Mouse (Mus musculus) heart, adult 2 months (tissue): ENCODE data around the gene Vps33b. TPM values are rescaled to one million over a fixed set of nuclear protein-coding genes. Genes with fewer than 3 reads are reported as not detected.

Source experiments
- DNase-seq, 2 experiments: peaks; one replicate each; pipeline ENCODE4 v3.0.0; 2021
- H3K27ac ChIP-seq: fragments of 200-600 bp; 2 replicates; pipeline ENCODE4 v1.8.1; 2022
- H3K27me3 ChIP-seq: fragments of 200-500 bp; 2 replicates; pipeline ENCODE4 v1.6.1; 2012; ENCODE audit warnings: mild to moderate bottlenecking, low read length, inconsistent platforms, mixed read lengths; ENCODE audit not compliant: control insufficient read depth, insufficient read depth
- H3K36me3 ChIP-seq: fragments of 200-500 bp; 2 replicates; pipeline ENCODE4 v1.6.1; 2012; ENCODE audit warnings: low read length, inconsistent platforms; ENCODE audit not compliant: control insufficient read depth, insufficient read depth
- H3K4me1 ChIP-seq: fragments of 200-500 bp; 2 replicates; pipeline ENCODE4 v1.6.1; 2011; ENCODE audit warnings: low read length; ENCODE audit not compliant: control insufficient read depth, insufficient read depth
- H3K4me3 ChIP-seq: fragments of 200-600 bp; 2 replicates; pipeline ENCODE4 v1.8.1; 2022
- H3K79me2 ChIP-seq: fragments of 200-500 bp; replicated peaks from 2 replicates; pipeline ENCODE4 v1.6.1; 2012; ENCODE audit warnings: mild to moderate bottlenecking, inconsistent platforms, low read length, moderate library complexity, mixed read lengths; ENCODE audit not compliant: control insufficient read depth, insufficient read depth
- H3K9ac ChIP-seq: fragments of 200-500 bp; 2 replicates; pipeline ENCODE4 v1.6.1; 2012; ENCODE audit warnings: low read depth, mild to moderate bottlenecking, control low read depth, inconsistent platforms, low read length, mixed read lengths
- CTCF ChIP-seq: fragments of 200-600 bp; IDR thresholded peaks from 2 replicates; pipeline ENCODE4 v1.8.1; 2022; ENCODE audit warnings: antibody characterized with exemption, mild to moderate bottlenecking, moderate library complexity
- EP300 ChIP-seq: fragments of 200-500 bp; IDR thresholded peaks from 2 replicates; pipeline ENCODE4 v1.6.1; 2011; ENCODE audit warnings: low read depth, low read length, control low read depth; ENCODE audit not compliant: insufficient read depth
- POLR2A ChIP-seq: fragments of 200-500 bp; IDR thresholded peaks from 2 replicates; pipeline ENCODE4 v1.6.1; 2011; ENCODE audit warnings: mild to moderate bottlenecking, low read depth, low read length, control low read depth; ENCODE audit not compliant: insufficient read depth
- WGBS: fragments of 180-500 bp; shearing (Covaris S2); methylation state at CpG from one replicate; pipeline ENCODE4 v1.1.7; 2018; 5-methylcytosine and 5-hydroxymethylcytosine counted together
- intact Hi-C: fragments of 180-260 bp; cut with DNase I; formaldehyde crosslinking; loops from one replicate; pipeline ENCODE4 v1.15.1; 2025
- polyA plus RNA-seq: library from polyadenylated mRNA; depleted of rRNA; stranded (reverse); fragments of >200 nt; gene quantifications from 2 replicates; pipeline ENCODE4 v1.2.3, GENCODE M21; 2012
- total RNA-seq, 2 experiments: library from RNA; stranded (reverse); gene quantifications; 2 replicates each; pipeline ENCODE4 v1.2.3; 2021

The Vps33b gene
- total and polyA plus RNA-seq, 3 experiments = 5.1 to 6.2 (median 6.1) TPM

DNA sequence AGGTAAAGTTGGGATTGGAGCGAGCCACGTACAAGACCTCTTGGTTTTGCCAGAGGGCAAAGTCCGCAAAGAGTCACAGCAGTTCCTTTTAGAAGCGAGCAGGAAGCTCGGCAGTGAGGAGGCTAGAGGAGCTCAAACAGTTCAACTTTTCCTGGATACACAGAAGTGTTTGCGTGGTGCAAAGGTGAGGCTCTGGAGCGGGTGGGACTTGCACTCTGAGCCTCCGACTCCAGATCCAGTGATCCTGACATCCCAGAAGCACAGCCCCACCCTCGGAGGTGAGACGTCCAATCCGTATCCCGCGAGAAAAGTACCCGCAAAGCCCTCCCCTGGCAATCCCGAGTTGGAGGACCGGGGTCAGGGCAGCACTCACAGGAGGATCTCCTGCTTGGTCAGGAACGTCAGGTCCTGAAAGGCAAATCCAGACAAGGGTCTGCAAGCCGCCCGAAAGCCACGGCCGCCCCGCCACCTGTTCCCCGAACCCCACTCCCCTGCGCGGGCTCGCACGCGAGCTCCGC, 37.4 kb upstream of the Vps33b start:
- TF ChIP-seq POLR2A (no peak), EP300 (no peak), CTCF (no peak)
- Histone ChIP-seq H3K9ac (peak overlapping the region; percentile 68), H3K27me3 (no peaks in the 10 kb centered on the region), H3K4me1 (peaks cover 2% of the 10 kb centered on the region; the same call in 1 of the 2 replicates), H3K27ac (peak overlapping the region; percentile 69), H3K79me2 (no peaks in the 10 kb centered on the region; the same call in 1 of the 2 replicates), H3K36me3 (no peaks in the 10 kb centered on the region), H3K4me3 (peak overlapping the region; percentile 83)
- under 1% methylated on average over 29 of the region's 29 CpGs for WGBS
- intact Hi-C loops = loop anchor here (1.0 to 2.0 kb wide), 3 partner anchors 15 to 62 kb away; partner anchors contain the start of genes Prc1 and Ttll13
- no peak for DNase-seq

DNA sequence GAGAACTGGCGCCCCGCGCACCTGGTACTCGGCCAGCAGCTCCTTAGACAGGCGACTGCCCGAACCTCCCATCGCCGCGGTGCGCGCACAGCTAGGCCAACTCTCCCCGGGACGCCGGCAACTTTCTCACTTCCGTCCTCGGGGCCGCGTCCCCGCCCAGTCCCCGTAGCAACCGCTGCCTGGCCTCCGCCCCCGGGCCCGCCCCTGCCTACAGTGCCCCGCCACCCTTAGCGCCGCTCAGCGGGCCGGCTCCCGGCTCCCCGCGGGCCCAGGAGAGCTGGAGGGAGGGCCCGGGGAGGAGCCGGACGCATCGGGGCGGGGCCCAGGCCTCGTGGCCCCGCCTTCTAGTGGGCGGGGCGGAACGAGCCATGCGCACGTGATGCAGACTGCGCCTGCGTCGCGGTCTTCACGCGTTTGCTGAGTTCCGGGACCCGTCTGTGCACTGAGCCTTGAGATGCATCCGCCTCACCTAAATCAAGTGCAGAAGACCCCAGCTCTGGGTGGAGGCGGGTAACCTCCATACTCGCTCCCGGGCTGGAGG, 36.9 kb upstream of the Vps33b start, which contains the start of the genes Cib1 and Gdpgp1:
Gene Cib1, minus strand, starts transcription at position 325 of the 541 bp plus-strand sequence.
Gene Gdpgp1, plus strand, starts transcription at position 377 of the 541 bp plus-strand sequence.
- intact Hi-C loops = loop anchor here (1.0 to 2.0 kb wide), 3 partner anchors 14 to 62 kb away; partner anchors contain the start of genes Prc1 and Ttll13
- Histone ChIP-seq H3K27me3 (no peaks in the 10 kb centered on the region), H3K9ac (peak within 1 kb of the TSS; percentile 71), H3K79me2 (no peaks in the 10 kb centered on the region; the same call in 1 of the 2 replicates), H3K36me3 (no peaks in the 10 kb centered on the region), H3K27ac (peak within 1 kb of the TSS; percentile 69), H3K4me3 (peak within 1 kb of the TSS; percentile 83), H3K4me1 (peaks cover 2% of the 10 kb centered on the region; the same call in 1 of the 2 replicates)
- peak; percentile 85 for TF ChIP-seq POLR2A
- TF ChIP-seq EP300 = peak; percentile 50; the same call in 1 of the 2 replicates
- TF ChIP-seq CTCF = no peak
- WGBS = 1% methylated on average over 40 of the region's 56 CpGs
- peak; percentile 99 for DNase-seq

DNA sequence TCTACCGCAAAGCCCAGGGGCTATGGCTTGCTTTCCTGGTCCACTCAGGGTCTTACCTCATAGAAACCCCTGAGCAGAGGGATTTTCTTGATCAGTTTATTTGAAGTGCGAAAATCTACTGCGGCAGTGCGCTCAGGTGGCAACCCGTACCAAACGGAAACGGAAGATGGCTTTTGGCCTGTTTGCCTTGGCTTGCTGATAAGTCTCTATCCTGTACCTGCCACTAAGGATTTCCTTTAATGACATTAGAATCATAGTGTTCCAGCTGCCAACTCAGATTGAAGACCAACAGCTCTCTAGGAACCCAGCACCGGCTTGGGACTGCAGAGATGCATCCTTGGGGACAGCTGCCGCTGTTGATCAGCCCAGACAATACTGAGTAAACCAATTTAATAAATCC, 35.6 kb upstream of the Vps33b start:
- no peaks in the 10 kb centered on the region for H3K27me3 ChIP-seq
- no peak overlapping the region for H3K9ac ChIP-seq
- H3K36me3 ChIP-seq = no peaks in the 10 kb centered on the region
- TF ChIP-seq POLR2A (no peak), CTCF (no peak), EP300 (no peak)
- no peak overlapping the region for H3K4me3 ChIP-seq
- no peak for DNase-seq
- peaks cover 2% of the 10 kb centered on the region; the same call in 1 of the 2 replicates for H3K4me1 ChIP-seq
- no peak overlapping the region for H3K27ac ChIP-seq
- intact Hi-C loops = loop anchor here (2.0 kb wide), 2 partner anchors 13 to 37 kb away; partner anchors contain the start of gene Ttll13
- WGBS = 50% methylated on average over 9 of the region's 9 CpGs
- H3K79me2 ChIP-seq = no peaks in the 10 kb centered on the region; the same call in 1 of the 2 replicates

DNA sequence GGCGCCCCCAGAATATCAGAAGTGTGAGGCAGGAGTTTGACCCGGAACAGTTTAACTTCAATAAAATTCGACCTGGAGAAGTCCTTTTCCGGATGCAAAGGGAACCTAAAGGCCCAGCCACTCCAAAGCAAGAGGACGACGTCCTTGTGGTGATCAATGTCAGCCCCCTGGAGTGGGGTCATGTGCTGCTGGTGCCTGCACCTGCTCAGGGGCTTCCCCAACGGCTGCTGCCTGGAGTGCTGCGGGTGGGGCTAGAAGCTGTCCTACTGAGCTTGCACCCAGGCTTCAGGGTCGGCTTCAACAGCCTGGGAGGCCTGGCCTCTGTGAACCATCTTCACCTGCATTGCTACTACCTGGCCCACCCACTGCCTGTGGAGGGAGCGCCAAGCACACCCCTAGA, 30.9 kb upstream of the Vps33b start:
- Histone ChIP-seq H3K79me2 (no peaks in the 10 kb centered on the region; the same call in 1 of the 2 replicates), H3K4me1 (peaks cover 2% of the 10 kb centered on the region; the same call in 1 of the 2 replicates), H3K27ac (no peak overlapping the region), H3K4me3 (no peak overlapping the region), H3K9ac (no peak overlapping the region), H3K36me3 (no peaks in the 10 kb centered on the region), H3K27me3 (no peaks in the 10 kb centered on the region)
- intact Hi-C loops = no loop called here
- DNase-seq = no peak
- 88% methylated on average over 10 of the region's 10 CpGs for WGBS
- no peak for TF ChIP-seq EP300
- no peak for TF ChIP-seq CTCF
- TF ChIP-seq POLR2A = no peak

DNA sequence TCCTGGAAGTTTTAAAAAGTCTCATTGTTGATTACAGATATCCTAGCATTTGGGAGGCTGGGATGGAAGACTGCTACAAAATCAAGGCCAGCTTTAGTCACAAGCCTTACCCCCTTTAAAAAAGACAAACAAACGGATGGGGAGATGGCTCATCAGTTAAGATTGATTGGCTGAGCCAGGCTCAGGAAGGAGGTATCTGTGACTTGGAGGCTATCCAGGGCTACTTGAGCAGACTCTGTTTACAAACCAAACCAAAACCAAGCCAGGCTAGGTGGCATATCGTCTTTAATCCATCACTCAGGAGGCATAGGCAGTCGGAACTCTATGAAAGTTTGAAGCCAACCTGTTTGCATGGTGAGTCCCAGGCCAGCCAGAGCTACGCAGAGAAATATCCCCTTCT, 27.8 kb upstream of the Vps33b start:
- Histone ChIP-seq H3K27me3 (no peaks in the 10 kb centered on the region), H3K79me2 (no peaks in the 10 kb centered on the region), H3K27ac (no peak overlapping the region), H3K9ac (no peak overlapping the region), H3K4me3 (no peak overlapping the region), H3K4me1 (no peaks in the 10 kb centered on the region), H3K36me3 (no peaks in the 10 kb centered on the region)
- 79% methylated on average over 4 of the region's 4 CpGs for WGBS
- DNase-seq = no peak
- intact Hi-C loops = no loop called here
- no peak for TF ChIP-seq POLR2A
- no peak for TF ChIP-seq CTCF
- no peak for TF ChIP-seq EP300

DNA sequence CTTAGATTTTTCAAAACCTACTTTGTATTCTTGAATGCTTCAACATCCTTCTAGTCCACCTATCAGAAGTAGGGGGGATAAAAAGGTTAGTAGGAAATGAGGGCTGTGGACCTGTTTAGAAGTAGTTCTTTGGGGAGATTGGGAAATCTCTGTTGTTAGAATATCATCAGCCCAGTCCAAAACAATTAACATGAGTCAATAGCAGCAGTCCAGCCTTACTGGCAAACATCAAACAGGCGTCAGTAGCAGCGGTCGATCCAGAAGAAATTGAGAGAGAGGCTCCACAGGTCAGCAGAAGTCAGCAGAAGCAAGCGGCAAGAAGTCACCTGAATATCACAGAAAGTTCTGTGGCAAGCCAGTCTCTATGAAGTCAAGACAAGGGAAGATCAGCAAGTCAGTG, 24.6 kb upstream of the Vps33b start:
- Histone ChIP-seq H3K4me3 (no peak overlapping the region), H3K27ac (no peak overlapping the region), H3K36me3 (no peaks in the 10 kb centered on the region), H3K9ac (no peak overlapping the region), H3K79me2 (no peaks in the 10 kb centered on the region), H3K27me3 (no peaks in the 10 kb centered on the region), H3K4me1 (no peaks in the 10 kb centered on the region)
- no peak for DNase-seq
- TF ChIP-seq CTCF (no peak), EP300 (no peak), POLR2A (no peak)
- intact Hi-C loops = no loop called here
- 88% methylated on average over 4 of the region's 4 CpGs for WGBS
